In the genomic region with DNA sequence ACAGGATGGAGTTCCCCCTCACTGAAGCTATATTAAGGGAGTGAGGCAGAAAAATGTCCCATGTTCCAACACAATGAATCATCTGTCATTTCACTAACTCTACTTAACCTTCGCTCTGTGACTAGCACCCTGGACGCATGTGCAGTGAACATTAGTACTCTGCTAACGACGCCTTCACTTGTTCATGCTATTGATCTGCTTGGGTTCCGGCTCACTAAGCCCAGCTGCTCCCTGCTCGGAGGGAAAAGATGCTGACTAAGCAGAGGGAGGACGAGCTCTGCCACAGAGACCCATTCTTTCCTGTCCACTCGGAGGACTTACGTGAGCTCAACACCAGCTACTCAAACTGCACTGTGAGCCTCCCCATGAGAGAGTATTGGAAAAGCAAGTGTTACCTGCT, we compare ENCODE assay signal across 13 mouse cellular contexts. TPM values are rescaled to one million over a fixed set of nuclear protein-coding genes. Genes with fewer than 3 reads are reported as not detected.
DNase-seq lines count a peak whose midpoint lies in the region; ATAC-seq lines count a peak whose summit lies in the region.
"Had no signal": no experiment of that assay in that cellular context is flagged by ENCODE, and none has a peak within 500 bp of the region (broad histone marks: within the 10 kb centered on the region; RNA-seq: fewer than 3 reads in every experiment).

No protein-coding gene starts in this region.

- H3K27ac ChIP-seq in forebrain, embryonic 11.5 days (ENCODE audit: low read depth, low read length): no peak overlapping the region
- H3K27ac ChIP-seq in hindbrain, embryonic 16.5 days (ENCODE audit: low read depth, low read length): no peak overlapping the region
- no peak overlapping the region for H3K27ac ChIP-seq in neural tube, embryonic 12.5 days
- H3K27ac ChIP-seq: liver, embryonic 14.5 days; macrophage had no signal

- no peak overlapping the region for H3K4me3 ChIP-seq in forebrain, embryonic 11.5 days (ENCODE audit: low read depth, low read length)
- H3K4me3 ChIP-seq in hindbrain, embryonic 16.5 days (ENCODE audit: low read length): no peak overlapping the region
- no peak overlapping the region for H3K4me3 ChIP-seq in neural tube, embryonic 12.5 days

- H3K9me3 ChIP-seq in forebrain, embryonic 11.5 days (ENCODE audit: control insufficient read depth, low read length): no peaks in the 10 kb centered on the region
- H3K9me3 ChIP-seq in hindbrain, embryonic 16.5 days (ENCODE audit: control insufficient read depth, low read length): no peaks in the 10 kb centered on the region
- H3K9me3 ChIP-seq in neural tube, embryonic 12.5 days: no peaks in the 10 kb centered on the region

- intact Hi-C loops in heart, postnatal 36 days (cut with DNase I): no loop called here

- 24% methylated on average over 9 of the region's 9 CpGs for WGBS in forebrain, embryonic 11.5 days
- WGBS in hindbrain, embryonic 16.5 days: 13% methylated on average over 9 of the region's 9 CpGs
- 17% methylated on average over 9 of the region's 9 CpGs for WGBS in neural tube, embryonic 12.5 days

- no peaks in the 10 kb centered on the region for H3K36me3 ChIP-seq in forebrain, embryonic 11.5 days (ENCODE audit: control insufficient read depth, insufficient read depth, low read length)
- no peaks in the 10 kb centered on the region for H3K36me3 ChIP-seq in hindbrain, embryonic 16.5 days (ENCODE audit: control insufficient read depth, insufficient read depth, low read length)
- H3K36me3 ChIP-seq in neural tube, embryonic 12.5 days: no peaks in the 10 kb centered on the region

- no peak overlapping the region for H3K4me2 ChIP-seq in forebrain, embryonic 11.5 days (ENCODE audit: low read depth, low read length, severe bottlenecking)
- peak overlapping the region; percentile 16; the same call in 1 of the 2 replicates for H3K4me2 ChIP-seq in hindbrain, embryonic 16.5 days (ENCODE audit: low read length)
- 0 out of 2 replicates have a peak overlapping the region, but pooled peaks have one; percentile 18 for H3K4me2 ChIP-seq in neural tube, embryonic 12.5 days (replicated peaks)

- peak; percentile 78 for DNase-seq in heart, adult 11 months
- DNase-seq in heart, postnatal 36 days: no peak
- DNase-seq in forebrain, embryonic 11.5 days (ENCODE audit: low spot score): no peak
- DNase-seq in right cerebral cortex, adult 18-20 months: no peak
- no peak for DNase-seq in heart, postnatal 4 days
- DNase-seq: kidney, postnatal 4 days; thymus, adult 2 months had no signal

- H3K9ac ChIP-seq in forebrain, embryonic 11.5 days (ENCODE audit: low read length): no peak overlapping the region
- H3K9ac ChIP-seq in hindbrain, embryonic 16.5 days (ENCODE audit: low read depth, low read length): no peak overlapping the region
- no peak overlapping the region for H3K9ac ChIP-seq in neural tube, embryonic 12.5 days
- H3K9ac ChIP-seq: liver, embryonic 14.5 days had no signal

- H3K4me1 ChIP-seq in forebrain, embryonic 11.5 days (replicated peaks; ENCODE audit: control insufficient read depth, insufficient read depth, low read length): peaks cover 5% of the 10 kb centered on the region; the same call in 1 of the 2 replicates
- H3K4me1 ChIP-seq in hindbrain, embryonic 16.5 days (ENCODE audit: control insufficient read depth, insufficient read depth, low read depth, low read length): peaks cover 17% of the 10 kb centered on the region
- H3K4me1 ChIP-seq in neural tube, embryonic 12.5 days: peaks cover 20% of the 10 kb centered on the region

- H3K27me3 ChIP-seq in forebrain, embryonic 11.5 days (ENCODE audit: control insufficient read depth, insufficient read depth, low read length): no peaks in the 10 kb centered on the region
- no peaks in the 10 kb centered on the region for H3K27me3 ChIP-seq in hindbrain, embryonic 16.5 days (replicated peaks; ENCODE audit: control insufficient read depth, insufficient read depth, low read length)
- H3K27me3 ChIP-seq in neural tube, embryonic 12.5 days (replicated peaks): no peaks in the 10 kb centered on the region

- ATAC-seq in forebrain, embryonic 11.5 days (replicated peaks; ENCODE audit: low FRiP score): peak; percentile 70; the same call in 1 of the 2 replicates
- ATAC-seq in hindbrain, embryonic 16.5 days: peak; percentile 72
- peak; percentile 80 for ATAC-seq in neural tube, embryonic 12.5 days (ENCODE audit: low FRiP score, low read depth)
- no peak for ATAC-seq in erythroblast, adult 5-6 weeks (replicated peaks; ENCODE audit: low FRiP score, poor library complexity, severe bottlenecking)

RNA-seq across cellular contexts. Expression of a gene that starts 33.2 kb away (rescaled TPM):
- total RNA-seq in heart, postnatal 36 days (2021): 10 to 100 TPM; 11.8 to 14.4 TPM
- 823 and 854 TPM in 2 replicates for polyA plus RNA-seq in forebrain, embryonic 11.5 days (2014; fragmentation: Nextera tagmentation; extraction: Ambion mirVana)
- 1,907 and 2,195 TPM in 2 replicates for polyA plus RNA-seq in hindbrain, embryonic 16.5 days (2015; fragmentation: Nextera tagmentation; extraction: Ambion mirVana)
- polyA plus RNA-seq in neural tube, embryonic 12.5 days (2016; fragmentation: Nextera tagmentation; extraction: Ambion mirVana): 1,223 and 1,491 TPM in 2 replicates
- total RNA-seq in erythroblast, adult 5-6 weeks (2015; ENCODE audit: low replicate concordance): not detected in 2 replicates
- total RNA-seq in erythroblast, adult 5-6 weeks (2017; ENCODE audit: low replicate concordance): 0.17 and 0.28 TPM in 2 replicates
- total RNA-seq in heart, postnatal 4 days (2021): 10 to 100 TPM; 48.0 to 57.3 TPM
- total RNA-seq: common myeloid progenitor, adult 5-6 weeks had no signal

Comparison
In these comparisons a context has a peak if more than half of its experiments do, and no peak if none do; other contexts are left out.
1. RNA of a gene that starts 33.2 kb away (total RNA-seq): 48.0 to 57.3 TPM in heart, postnatal 4 days and 11.8 to 14.4 TPM in heart, postnatal 36 days; 0.17 to 0.28 TPM in erythroblast, adult 5-6 weeks; every median in the first group is over 4 times any median in the second.